Mouse (Mus musculus) 416B (cell line): ENCODE data around the gene 1700088E04Rik.
A peak's percentile ranks its signal among the peaks of the same experiment; 100 is the strongest.

ENCODE experiments used
- DNase-seq: peaks from one replicate; pipeline ENCODE4 v3.0.0; 2011; ENCODE audit warnings: low read depth

Gene 1700088E04Rik

DNA sequence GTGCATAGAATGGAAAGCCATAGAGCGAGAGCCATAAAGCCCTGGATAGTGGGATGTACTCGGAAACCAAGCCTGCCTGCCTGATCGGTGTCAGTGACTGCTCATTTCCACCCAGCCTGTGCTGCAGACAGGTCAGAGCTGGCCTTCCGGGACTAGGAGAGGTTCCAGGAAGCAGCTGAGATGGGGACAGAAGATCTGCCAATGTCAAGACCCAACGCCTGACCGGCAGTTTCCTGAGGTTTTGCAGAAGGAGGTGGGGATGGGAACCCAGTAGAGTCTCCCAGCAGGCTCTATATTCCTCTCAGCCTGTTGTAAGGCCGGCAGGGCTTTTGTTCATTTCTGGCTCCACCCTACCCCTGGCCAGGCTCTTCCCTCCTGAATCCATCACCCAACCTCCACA is 42.2 kb downstream of the 1700088E04Rik start:
- peak; percentile 80 for DNase-seq

DNA sequence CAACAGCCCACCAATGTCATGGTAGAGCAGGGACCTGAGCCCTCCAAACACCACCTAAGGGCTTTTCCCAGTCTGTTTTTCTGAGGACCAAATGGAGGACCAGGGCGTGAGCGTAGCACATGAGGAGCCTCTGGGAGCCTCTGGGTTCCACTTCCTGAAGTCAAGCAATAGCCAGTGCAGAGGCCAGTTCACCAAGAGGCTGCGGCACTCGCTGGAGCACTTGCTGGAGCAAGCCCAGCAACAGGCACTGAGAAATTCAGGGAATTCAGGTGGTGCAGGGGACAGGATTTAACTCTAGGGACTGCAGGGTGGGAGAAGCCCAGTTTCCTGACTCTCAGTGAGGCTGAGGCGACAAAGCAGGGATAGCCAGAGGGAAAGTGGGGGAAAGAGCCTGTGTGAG is 42.8 kb downstream of the 1700088E04Rik start:
- no peak for DNase-seq

DNA sequence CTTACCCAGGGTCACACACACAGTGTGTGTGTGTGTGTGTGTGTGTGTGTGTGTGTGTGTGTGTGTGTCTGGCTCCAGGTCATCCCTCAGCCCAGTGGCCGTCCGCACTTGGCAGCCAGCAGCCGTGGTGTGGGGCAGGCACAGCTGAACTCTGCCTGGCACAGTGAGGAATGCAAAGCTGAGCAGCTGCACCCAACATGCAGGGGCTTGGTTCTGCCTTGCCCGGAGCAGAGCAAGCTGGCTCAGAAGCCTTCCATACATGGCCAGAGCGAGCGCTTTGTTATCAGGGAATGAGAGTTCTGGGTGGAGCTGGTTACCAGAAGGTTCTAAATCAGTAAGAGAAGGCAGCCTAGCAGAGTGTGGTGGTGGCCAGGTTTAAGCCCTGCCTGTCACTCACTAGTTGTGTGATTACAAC is 43.4 kb downstream of the 1700088E04Rik start:
- DNase-seq: no peak

- no peak for DNase-seq
These were observed 43.9 kb downstream of the 1700088E04Rik start for GRCm38 (mm10) chr15:79097135-79097534.

- DNase-seq: no peak
These were observed 44.5 kb downstream of the 1700088E04Rik start for GRCm38 (mm10) chr15:79096556-79096955.

DNA sequence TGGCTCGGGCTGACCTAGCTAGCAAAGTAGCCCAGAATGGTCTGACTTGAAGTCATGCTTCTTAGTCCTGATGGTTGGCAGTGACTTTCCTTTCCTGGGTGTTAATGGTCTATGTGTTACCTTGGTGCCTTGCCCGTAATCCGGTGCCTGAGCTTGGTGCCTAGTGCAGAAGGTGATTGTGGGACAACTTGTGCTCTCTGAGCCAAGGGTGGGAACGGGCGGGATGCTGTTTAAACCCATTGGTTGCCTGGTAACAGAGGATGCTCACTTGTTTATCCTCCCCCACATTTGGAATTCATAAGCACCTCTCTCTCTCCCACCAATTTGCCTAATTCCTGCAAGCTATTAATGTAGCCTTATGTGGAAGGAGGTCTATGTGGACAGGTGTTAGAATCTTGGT is 45.6 kb downstream of the 1700088E04Rik start:
- DNase-seq: no peak

DNA sequence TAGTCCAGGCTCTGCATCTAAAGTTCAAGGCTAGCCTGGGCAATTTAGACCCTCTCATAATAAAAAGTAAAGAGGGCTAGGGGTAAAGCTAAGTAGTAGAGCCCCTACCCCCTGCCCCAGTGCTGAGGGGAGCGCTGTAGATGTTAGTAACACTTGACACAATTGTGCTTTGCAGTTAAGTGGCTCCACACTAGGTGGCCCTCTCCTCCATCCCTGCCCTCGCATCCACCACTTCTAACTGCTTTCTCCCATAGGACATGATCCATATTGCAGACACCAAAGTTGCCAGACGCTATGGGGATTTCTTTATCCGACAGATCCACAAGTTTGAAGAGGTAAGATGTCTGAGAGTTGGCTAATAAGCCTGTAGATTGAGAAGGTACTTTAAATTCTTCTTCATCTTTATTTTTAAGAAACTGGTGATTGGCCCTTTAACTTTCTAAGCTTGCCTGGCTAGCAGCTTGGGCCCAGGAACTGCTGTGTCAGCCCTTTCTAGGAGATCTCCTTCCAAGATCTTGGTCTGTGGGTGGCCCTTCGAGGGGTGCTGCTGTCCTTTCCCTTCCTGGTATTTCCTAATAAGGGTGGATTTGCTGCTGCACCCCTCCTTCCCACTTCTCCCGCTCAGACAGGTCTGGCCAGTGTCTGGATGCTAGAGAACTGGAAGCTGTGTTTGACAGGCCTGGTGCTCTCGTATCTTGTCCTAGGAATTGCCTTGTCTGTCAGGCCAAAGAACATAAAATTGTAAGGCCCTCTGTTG is 47.8 kb downstream of the 1700088E04Rik start:
- no peak for DNase-seq

DNA sequence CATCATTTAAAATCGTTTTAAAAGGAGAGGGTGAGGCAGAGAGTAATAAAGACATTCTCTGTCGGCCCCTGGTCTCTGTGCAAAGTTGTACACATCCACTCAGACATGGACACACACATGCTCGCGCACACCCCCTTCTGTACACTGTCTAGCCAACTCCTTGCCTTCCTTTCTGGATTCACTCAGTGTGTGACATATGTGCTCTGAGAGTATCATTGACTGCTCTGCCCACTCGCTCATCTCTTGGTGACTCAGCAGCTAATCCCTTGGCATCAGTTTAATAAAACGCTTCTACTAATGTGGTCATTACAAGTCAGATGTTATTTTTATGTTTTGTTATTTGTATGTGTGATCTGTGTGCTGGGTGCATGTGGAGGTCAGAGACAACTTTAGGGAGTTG is 48.8 kb downstream of the 1700088E04Rik start:
- DNase-seq: no peak

- DNase-seq: no peak
These were observed 61.5 kb downstream of the 1700088E04Rik start for GRCm38 (mm10) chr15:79079567-79079966.
